Mouse (Mus musculus): ENCODE results near the gene Slco2a1.

DNA sequence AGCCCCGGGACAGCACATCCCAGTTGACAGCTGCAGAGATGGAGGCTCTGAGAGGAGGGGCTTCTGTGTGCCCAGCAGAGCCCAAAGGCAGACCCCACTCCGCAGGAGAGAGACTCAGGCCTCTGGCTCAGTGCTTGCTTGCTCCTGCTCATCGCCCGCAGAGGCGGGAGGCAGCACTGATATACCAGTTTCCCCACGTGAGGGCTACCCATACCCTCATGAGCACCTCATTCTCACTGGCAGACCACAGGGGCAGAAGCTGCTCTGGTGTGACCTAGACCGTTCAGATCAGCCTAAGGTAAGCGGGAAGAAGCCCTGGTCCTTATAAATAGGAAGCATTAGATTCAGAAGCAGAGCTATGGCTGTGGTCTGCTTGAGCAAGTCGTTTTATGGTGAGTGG lies 131.3 kb downstream of the Slco2a1 start:
- TF ChIP-seq CTCF (IDR thresholded peaks at IDR 0.05; ENCODE audit: extremely low read depth, insufficient read depth, low read length) (no peak), POLR2A (IDR thresholded peaks at IDR 0.05; ENCODE audit: extremely low read depth, insufficient read depth, low read length) (no peak)
